Mouse (Mus musculus) layer of hippocampus, postnatal 25 days (tissue): ENCODE data around the gene Olfr1188. TPM values are rescaled to one million over a fixed set of nuclear protein-coding genes. Genes with fewer than 3 reads are reported as not detected.
"Not testable (repeated sequence)": the region's sequence is repeated elsewhere in the genome, so short reads cannot be mapped to it uniquely, and the experiment has no call there.

ENCODE experiments used
- DNase-seq, 2 experiments: peaks; one replicate each; pipeline ENCODE4 v3.0.0; 2022; ENCODE audit warnings: mixed read lengths in 2 of 2, low spot score in 1 of 2; ENCODE audit errors: extremely low spot score in 1 of 2
- total RNA-seq, 2 experiments: library from RNA; stranded (reverse); gene quantifications; 2 replicates each; pipeline ENCODE4 v1.2.3; 2021

Gene Olfr1188
- not detected for total RNA-seq

GRCm38 (mm10) chr2:88556635-88557034 is at the start of gene Olfr1188:
Gene Olfr1188, plus strand, starts transcription at chr2:88556935.
- DNase-seq: no peak

- no peak for DNase-seq
Observed at GRCm38 (mm10) chr2:88518251-88518650, 38.5 kb upstream of the Olfr1188 start, which contains the start of gene Olfr1186. Gene Olfr1186, plus strand, starts transcription at chr2:88518551.

DNA sequence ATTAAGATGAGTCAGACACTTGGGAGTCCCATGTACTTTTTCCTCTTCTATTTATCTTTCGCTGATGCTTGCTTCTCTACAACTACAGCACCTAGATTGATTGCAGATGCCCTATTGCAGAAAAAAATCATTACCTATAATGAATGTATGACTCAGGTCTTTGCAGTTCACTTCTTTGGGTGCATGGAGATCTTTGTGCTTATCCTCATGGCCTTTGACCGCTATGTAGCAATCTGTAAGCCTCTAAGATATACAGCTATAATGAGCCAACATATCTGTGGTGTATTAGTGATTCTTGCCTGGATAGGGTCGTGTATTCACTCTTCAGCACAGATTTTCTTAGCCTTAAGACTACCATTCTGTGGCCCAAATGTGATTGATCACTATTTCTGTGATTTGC is 31.0 kb upstream of the Olfr1188 start:
- DNase-seq: no peak

- not testable (repeated sequence) for DNase-seq
Observed at GRCm38 (mm10) chr2:88572696-88573095, 16.0 kb downstream of the Olfr1188 start.

DNA sequence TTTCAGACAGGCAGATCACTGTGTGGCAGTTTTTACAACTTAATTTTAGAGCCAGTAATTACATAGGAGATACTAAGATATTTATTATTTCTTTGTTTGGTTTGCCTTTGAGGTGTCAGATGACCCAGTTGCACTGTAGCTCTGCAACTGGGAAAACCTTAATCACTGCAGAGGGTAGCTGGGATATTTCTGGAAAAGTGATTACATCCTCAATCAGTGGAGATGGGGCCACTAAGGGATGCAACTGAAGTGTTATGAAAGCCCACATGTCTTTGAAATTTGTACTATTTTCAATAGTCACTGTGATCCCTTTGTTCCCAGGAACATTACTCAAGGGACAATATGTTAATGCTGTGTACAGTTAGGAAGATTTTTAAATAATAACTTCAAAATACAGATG is 29.4 kb downstream of the Olfr1188 start, which contains the start of gene Olfr1189:
Gene Olfr1189, plus strand, starts transcription at position 301 of the 400 bp plus-strand sequence.
- DNase-seq: no peak

Other genes with a start within 250 kb of the Olfr1188 start
- not detected for gene Olfr1174-ps, start 241.8 kb upstream of the Olfr1188 start, total RNA-seq
- not detected for gene Olfr1175-ps, start 229.7 kb upstream of the Olfr1188 start, total RNA-seq
- not detected for gene Olfr1176, start 220.2 kb upstream of the Olfr1188 start, total RNA-seq
- not detected for gene Olfr1177-ps, start 210.4 kb upstream of the Olfr1188 start, total RNA-seq
- gene Olfr1178, start 169.9 kb upstream of the Olfr1188 start, total RNA-seq: not detected
- gene Olfr1179, start 150.5 kb upstream of the Olfr1188 start, total RNA-seq: not detected
- not detected for gene Olfr1180, start 137.8 kb upstream of the Olfr1188 start, total RNA-seq
- not detected for gene Olfr1181, start 130.8 kb upstream of the Olfr1188 start, total RNA-seq
- not detected for gene Gm13757, start 107.8 kb upstream of the Olfr1188 start, total RNA-seq
- not detected for gene Olfr1183, start 102.1 kb upstream of the Olfr1188 start, total RNA-seq
- not detected for gene Olfr1184, start 73.3 kb upstream of the Olfr1188 start, total RNA-seq
- gene Olfr1185-ps1, start 63.6 kb upstream of the Olfr1188 start, total RNA-seq: not detected
- gene Olfr1186, start 38.4 kb upstream of the Olfr1188 start, total RNA-seq: not detected
- not detected for gene Olfr1189, start 29.5 kb downstream of the Olfr1188 start, total RNA-seq
- gene Olfr1191-ps1, start 83.6 kb downstream of the Olfr1188 start, total RNA-seq: under 1 TPM in 1 of 2 experiments, not detected in 1; 0.05 TPM
- not detected for gene Olfr1192-ps1, start 91.6 kb downstream of the Olfr1188 start, total RNA-seq
- not detected for gene Olfr1193, start 118.7 kb downstream of the Olfr1188 start, total RNA-seq
- not detected for gene Olfr1195, start 132.3 kb downstream of the Olfr1188 start, total RNA-seq
- gene Olfr1196, start 147.7 kb downstream of the Olfr1188 start, total RNA-seq: not detected
- gene Olfr1197, start 175.4 kb downstream of the Olfr1188 start, total RNA-seq: not detected
- gene Olfr1198, start 194.4 kb downstream of the Olfr1188 start, total RNA-seq: not detected
- gene Olfr1199, start 203.5 kb downstream of the Olfr1188 start, total RNA-seq: not detected
- not detected for gene Olfr1200, start 213.6 kb downstream of the Olfr1188 start, total RNA-seq
- not detected for gene Olfr1201, start 236.1 kb downstream of the Olfr1188 start, total RNA-seq